Mouse (Mus musculus): Measurements from ENCODE around the gene Dgcr8.

Gene Dgcr8

DNA sequence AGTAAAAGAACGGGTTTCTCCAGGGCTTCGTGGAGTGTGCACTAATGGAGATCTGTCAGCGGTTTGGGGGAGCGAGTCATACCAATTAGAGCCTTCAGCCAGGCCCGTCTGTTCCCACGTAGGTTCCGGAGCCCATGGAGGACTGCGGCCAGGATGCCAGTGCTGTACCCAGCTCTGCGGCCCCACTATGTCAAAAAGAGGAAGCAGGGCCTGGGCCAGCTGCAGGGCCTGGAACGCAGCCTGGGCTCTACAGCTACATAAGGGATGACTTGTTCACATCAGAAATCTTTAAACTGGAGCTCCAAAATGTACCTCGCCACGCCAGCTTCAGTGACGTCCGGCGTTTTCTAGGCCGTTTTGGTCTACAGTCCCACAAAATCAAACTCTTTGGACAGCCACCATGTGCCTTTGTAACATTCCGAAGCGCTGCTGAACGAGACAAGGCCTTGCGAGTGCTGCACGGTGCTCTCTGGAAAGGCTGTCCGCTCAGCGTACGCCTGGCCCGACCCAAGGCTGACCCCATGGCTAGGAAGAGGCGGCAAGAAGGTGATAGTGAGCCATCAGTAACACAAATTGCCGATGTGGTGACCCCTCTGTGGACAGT, 39.6 kb downstream of the Dgcr8 start:
- no peak for DNase-seq (ENCODE audit: low read depth, low spot score)

DNA sequence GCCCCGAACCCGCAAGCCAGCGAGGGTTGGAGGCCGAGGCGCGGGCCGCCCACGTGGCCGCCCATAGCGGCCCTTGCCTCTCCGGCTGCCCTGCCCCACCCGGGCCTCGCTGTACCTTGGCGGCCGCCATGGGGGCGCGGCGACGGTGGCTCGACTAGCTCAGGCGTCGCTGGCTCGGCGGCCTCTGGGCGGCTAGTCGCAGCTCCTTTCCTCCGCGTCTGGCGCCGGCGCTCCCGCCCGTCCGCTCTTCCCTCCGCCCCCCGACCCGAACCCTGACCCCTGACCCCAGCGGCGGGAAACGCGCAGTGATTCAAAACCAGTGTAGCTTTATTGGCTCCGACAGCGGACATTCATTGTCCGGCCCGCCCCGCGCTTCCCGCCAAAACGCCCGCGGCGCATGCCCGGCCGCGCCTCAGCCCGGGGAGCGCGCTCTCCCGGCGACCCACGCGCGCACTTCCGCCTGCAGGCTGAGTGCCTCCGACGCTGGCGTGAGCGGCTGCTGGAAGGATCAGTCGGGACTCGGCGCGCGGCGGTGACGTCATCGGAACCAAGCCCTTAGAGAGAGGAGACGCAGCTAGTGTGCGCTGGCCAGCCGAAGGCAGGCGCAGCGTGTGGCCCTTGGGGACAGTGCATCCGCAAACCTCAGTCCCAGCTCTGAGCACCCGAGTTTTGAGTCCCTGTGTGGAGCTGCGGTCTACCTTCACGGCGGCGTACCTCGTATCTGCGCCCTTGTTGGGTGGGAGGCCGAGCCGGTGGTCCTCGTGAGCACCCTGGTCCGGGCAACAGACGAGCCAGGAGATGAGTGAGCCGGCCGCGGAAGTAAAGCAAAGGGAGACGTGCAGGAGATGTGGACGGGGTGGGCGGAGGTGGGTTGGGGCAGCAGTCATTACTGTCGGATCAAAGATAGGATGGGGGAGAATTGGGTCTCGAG, 40.3 kb downstream of the Dgcr8 start, which contains the start of the genes Trmt2a and Ranbp1:
Gene Trmt2a, plus strand, starts transcription at position 247 of the 931 bp plus-strand sequence.
Gene Ranbp1, minus strand, starts transcription at position 300 of the 931 bp plus-strand sequence.
- peak; percentile 99 for DNase-seq (ENCODE audit: low read depth, low spot score)

DNA sequence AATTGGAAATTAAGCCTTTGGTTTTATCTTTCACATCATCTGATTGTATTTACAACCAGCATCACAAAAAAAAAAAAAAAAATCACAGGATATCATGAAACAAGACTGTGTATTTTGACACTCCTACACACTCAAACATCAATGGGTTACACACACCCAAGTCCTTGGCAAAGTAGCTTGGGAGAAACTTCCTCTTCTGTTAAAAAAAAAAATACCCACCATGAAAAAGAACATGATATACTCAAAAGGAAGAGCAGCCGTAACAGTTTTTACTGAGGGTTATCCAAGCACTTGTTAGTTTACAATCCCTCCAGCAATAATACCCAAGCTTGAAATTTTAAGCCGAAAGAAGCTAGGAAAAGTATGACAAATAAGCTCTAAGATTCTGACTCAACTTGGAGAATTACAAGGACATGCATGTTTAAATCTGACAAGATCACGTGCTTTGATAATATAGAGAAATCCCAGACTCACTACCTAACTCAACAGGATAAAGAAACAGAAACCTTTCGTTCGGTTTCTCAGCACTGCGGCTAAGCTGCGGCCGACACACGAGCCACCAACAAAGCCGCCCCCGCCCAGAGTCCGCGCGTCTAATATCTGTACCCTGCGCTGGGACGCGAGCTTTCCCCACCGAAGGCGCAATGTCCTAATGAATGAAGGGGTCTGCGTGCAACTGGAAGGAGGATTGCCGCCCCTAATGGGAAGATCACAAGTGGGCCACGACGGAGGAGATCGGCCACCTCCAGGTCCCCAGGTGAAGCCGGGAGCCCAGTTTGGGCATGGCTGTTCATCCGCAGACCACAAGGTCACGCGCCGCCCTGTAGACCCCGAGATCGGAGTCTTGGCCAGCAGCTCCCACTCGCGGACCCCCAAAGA, 41.3 kb downstream of the Dgcr8 start:
- DNase-seq (ENCODE audit: low read depth, low spot score): peak; percentile 50

DNA sequence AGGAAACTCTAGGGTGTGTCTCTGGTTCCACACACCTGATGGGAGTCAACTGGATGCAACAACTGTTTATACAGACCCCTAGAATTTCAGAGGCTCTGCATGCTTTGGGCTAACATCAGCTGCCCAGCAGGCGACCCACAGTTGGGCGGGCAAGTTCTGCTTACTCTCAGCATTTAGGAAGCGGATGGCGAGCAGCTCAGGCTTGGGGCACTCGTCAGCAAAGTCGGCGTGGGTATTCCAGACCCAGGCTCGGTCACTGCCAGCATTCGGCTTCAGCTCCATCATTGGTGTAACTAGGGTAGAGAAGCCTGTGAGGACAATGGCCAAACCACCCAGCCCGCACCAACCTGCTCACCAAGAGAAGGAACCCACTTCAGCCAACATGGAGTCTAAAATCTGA, 47.5 kb downstream of the Dgcr8 start:
- no peak for DNase-seq (ENCODE audit: low read depth, low spot score)

DNA sequence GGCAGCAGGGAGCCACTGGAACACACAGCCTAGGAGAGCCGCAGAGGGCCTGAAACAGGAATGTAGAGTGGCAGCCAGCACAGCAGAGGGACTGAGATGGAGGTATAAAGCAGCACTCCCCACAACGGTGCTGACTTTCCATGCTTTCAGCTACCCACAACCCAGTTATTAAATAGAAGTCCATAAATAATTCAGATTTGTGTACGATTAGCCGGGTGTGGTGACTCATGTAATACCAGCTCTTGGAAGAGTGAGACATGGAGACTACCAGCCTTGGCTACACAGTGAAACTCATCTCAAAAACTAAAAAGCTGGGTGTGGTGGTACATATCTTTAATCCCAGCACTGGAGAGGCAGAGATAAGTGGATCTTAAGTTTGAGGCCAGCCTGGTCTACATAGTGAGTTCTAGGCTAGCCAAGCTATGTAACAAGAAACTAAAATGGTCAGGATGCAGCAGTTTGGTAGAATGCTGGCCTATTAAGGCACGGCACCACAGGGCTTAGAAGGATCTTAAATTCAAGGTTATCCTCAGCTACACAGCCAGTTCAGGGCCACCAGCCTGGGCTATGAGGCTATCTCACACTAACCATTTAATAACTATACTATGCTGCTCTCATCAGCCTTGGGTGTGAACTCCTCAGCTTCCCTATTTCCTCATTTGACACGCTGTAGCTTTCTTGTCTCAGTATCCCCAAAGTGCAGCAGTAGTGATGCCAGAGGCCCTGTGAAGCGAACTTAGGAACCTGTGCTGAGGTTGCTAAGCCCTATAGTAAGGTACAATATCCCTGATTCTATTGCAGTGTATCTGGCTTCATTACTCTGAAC, 52.2 kb downstream of the Dgcr8 start:
- no peak for DNase-seq (ENCODE audit: low read depth, low spot score)

DNA sequence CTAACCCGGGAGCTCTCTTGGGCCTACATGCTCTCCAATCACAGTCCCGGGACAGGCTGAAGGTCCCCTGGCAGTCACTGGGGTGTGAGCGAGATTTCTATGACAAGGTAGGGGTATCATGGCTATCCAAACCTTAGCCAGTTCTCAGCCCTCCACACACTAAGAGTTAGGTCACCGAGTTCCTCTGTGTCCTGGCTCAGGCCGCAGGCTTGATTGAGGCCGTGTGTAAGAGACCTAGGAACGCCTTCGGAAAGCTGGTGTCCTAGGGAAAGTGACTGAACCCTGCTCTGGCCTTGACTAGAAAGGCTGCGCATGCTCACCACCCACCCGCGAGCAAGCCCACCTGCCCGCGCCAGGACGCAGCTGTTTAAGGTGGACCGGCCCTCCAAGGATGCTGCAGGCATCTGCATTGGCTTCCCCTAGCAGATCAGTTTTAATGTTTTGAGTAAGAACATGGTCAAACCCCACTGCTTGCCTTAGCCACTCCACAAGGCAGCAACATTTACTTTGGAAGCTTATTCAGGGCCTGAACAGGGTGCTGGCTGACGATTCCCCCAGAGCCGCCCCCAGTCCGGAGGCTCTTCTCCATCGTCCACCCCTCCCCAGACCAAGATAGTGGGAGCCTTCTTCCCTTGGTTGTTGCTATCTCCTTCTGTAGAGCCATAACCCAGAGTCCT, 53.5 kb downstream of the Dgcr8 start:
- DNase-seq (ENCODE audit: low read depth, low spot score): peak; percentile 33

DNA sequence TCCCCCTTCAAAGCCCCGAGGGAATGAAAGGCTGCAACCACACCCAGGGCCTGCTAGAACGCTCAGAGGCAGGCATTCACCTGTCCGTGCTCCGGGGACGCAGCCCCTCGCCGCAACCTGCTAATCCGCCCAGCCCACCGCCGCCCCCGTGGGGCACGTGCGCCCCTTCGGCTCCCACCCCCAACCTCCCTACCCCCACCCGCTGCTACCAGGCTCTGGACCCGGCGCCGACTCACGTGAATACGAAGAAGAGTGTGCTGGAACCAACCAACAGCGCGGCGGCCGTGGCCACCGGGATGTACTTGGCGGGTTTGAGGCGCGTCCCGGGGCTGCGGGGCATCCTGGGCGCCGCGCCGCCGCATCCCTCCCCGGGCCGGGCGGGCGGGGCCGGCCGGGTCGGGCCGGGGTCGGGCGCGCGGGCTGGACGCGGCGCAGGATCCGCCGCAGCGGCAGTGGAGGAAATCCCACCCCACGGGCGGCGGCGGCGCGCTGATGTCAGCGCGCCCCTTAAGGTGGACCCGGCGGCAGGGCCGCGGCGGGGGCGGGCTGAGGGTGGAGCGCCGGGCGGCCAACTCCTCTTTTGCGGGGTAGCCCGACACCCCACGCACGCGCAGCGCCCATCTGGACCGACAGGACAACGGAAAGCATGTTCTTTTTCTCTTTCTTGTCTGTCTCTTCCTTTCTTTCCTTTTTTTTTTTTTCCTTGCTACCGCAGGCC, 54.2 kb downstream of the Dgcr8 start, which contains the start of gene Zdhhc8:
Gene Zdhhc8, minus strand, starts transcription at position 466 of the 718 bp plus-strand sequence.
- DNase-seq (ENCODE audit: low read depth, low spot score): peak; percentile 76

DNA sequence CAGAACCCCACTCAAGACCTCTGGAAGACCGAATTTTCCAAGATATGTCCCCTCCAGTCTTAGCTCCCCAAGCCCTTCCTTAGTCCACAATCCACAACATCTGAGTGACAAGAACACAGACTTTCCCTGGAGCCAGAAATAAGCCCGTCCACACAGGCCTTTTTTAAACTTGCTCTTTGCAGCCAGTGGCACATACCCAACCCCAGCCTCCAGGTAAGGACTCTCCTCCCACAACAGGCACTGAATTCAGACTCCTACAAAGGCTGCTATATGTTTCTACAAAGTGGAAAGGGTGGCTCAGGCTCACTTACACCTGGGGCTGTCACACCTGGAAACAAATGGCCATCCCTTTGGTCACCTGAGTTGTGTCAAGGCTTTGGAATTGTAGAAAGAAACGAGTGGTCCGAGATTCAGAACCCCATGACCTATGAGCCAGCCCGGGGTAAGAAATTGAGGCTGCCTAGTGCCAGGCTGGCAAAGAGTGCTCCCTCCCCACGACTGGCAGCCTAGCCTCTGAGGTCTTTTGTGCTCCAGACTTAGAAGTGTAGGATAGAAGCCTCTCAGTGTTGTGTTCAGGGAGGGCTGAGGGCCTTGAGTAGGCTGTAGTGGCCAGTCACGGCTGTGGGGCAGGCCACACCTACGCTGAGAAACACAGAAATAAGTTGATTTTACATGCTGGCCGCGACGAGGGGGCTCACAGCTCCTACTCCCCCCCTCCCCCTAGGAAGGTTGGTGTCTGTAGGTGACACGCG, 55.0 kb downstream of the Dgcr8 start:
- DNase-seq (ENCODE audit: low read depth, low spot score): peak; percentile 22

DNA sequence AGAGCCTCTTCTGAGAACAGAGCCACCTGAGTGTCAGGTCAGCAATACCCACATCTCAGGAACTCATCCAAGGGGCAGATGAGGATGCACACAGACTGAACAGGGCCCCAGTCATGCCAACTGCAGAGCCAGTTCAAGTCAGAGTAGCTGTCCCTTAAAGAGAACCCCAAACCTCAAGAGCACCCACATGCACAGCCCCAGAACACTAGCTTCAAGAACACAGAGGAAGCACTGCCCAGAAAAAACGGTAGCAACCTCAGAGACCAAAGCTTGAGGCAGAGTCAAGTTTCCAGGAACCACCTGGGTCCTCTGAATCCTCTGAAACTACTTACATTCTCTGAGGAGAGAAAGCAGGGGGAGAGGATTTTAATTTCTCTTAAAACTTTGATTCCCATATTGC, 55.6 kb downstream of the Dgcr8 start:
- DNase-seq (ENCODE audit: low read depth, low spot score): no peak

DNA sequence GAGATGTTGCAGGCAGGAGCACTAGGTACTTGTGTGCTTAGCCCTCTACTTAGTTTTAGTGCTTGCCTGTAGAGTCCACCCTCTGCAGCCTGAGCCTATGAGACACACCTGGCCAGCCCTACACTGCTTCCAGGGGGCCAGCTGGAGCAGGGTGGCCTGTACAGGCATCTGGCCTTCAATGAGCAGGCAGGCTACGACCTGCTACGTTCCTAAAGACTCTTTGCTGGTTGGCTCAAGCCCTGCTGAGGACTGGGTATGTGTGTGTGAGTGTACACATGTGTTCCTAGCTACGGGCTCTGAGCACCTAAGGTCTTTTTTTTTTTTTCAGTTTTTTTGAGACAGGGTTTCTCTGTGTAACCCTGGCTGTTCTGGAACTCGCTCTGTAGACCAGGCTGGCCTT, 57.6 kb downstream of the Dgcr8 start:
- DNase-seq (ENCODE audit: low read depth, low spot score): no peak

DNA sequence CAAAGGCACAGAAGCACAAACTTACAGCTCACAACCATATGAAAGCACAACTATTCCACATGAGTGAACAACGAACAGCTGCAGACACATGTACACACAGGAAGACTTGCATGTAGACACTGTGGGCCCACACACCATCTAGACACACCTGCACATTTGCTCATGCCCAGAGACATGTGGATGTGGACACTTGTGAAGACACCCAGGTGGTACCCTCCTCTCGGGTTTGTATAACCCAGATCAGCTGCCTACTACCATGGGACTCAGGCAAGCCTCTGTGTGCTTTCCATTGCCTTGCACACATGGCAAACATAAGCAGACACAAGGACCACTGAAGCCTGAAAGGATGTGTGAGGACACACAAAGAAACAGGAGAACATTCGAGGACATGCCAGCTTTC, 58.0 kb downstream of the Dgcr8 start:
- DNase-seq (ENCODE audit: low read depth, low spot score): no peak

DNA sequence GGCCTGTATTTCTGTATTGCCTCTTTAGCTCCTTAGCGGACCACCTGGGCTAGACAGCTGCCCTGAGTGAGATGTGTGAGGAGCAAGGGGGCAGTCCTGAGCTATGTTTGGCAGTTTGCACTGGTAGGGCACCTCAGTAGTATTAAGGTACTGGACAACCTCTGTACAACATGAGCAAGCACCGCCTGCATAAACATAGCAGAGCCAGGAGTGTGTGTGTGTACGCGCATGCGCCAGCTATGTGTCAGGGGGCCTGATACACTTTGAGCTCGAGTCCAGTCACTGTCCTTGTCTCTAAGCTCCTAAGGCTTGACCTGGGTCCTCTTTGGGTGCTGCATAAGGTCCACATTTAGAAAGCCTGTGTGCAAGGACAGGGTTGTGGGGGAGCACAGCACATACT, 58.4 kb downstream of the Dgcr8 start:
- no peak for DNase-seq (ENCODE audit: low read depth, low spot score)

DNA sequence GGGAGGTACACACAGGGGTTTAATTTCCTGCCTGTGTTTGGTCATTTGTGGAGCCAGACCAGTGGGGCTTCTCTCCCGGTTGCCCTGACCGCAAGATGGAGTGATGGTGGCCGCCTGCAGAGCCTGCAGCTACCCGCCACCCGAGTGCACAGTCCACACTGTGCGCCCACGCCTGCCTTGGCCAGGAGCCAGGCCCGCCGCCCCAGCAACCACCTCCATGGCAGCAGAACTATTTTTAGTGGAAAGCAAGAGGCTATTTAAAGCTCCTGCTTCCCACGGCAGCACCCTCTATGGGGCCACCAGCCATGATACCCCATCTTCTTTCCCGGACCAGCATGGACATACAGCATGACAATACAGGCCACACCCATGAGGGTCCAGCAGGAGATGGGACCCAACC, 59.4 kb downstream of the Dgcr8 start:
- DNase-seq (ENCODE audit: low read depth, low spot score): no peak

DNA sequence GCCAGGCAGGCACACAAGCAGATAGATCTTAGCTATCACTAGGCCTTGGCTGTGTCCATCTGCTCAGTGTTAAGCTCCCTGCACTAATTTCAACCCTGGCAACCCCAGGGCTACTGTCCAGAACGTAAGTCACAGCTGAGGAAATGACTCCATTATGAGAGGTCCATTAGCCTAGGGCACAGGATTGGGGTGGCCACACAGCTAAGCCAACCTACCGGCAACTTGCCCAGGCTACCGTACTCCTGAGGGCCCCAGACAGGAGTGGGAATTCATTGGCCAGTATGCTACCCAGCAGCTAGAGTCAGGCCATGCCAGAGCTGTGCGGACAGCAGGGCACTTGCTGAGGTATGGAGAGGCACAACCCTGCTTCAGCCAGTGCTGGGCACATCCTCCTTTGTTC, 60.2 kb downstream of the Dgcr8 start:
- DNase-seq (ENCODE audit: low read depth, low spot score): no peak

DNA sequence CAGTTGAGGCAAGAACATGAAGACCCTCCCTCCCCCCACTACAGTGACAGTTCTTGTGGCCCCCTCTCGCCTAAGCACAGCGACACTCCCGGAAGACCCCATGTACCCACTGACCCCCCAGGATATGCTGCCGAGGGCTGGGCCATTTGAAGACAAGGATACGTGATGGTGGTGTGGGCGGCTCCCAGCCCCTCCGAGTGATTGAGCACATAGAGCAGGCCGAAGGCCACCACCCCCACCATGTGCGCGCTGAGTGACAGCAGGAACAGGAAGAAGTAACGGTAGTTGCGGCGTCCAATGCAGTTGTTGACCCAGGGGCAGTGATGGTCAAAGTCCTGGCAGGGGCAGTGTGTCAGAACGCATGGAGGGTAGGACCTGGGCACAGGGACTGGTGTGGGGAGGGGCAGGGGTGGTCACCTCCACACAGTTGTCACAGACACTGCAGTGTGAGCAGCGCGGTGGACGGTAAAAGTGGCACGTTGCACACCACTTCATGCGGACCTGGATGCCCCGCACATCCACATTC, 61.1 kb downstream of the Dgcr8 start:
- DNase-seq (ENCODE audit: low read depth, low spot score): no peak

DNA sequence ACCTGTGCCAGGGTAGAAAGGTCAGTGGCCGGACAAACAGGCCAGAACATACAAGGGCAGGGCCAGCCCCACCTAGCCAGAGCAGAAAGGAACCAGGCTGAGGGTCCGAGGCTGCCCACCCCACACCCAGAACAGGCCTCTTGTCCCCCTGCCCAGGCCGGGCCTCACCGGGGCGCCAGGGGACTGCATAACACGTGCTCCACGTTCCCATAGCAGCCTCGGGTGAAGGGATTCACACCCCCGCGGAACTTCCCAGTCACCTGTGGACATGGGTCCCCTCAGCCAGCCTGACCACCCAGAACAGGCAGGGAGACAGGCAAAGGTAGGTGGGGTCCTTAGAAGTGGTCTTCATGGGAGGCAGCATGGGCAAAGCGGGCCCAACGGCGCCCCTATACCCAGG, 61.9 kb downstream of the Dgcr8 start:
- no peak for DNase-seq (ENCODE audit: low read depth, low spot score)

DNA sequence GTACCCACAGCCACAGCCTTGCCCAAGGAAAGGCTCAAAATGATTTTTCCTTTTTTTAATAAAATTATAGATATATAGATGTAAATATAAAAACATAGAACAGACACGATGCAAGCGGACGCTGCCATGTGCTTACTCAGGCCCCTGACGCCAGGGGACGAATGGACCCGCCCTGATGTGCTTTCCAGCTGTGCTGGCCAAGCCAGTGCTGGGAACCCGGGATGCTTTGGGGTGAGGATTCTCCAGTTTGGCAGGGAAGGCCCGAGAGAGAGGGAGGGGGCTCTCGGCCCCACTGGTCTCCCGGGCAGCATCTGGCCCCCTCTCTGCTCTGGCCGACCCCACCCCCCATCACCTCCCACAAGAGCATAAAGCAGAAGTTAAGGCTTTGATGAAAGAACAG, 66.9 kb downstream of the Dgcr8 start:
- DNase-seq (ENCODE audit: low read depth, low spot score): no peak

DNA sequence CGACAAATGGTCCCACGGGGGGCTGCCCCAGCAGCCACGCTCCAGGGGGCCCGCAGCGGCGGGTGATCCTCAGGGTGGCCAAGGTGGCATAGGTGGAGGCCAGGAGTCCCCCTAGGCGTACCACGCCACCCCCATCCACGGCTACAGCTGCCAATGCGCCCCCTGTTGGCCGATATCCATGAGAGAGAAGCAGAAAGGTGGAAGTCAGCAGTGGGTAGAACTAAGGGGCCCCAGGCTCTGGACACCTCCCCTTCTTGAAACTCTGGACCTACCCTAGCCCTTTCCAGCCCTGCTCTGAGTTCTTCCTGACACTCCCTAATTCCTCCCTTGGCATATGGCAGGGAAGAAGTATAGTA, 67.5 kb downstream of the Dgcr8 start:
- DNase-seq (ENCODE audit: low read depth, low spot score): no peak
